Mouse (Mus musculus): ENCODE data around the gene Manf. TPM values are rescaled to one million over a fixed set of nuclear protein-coding genes. Genes with fewer than 3 reads are reported as not detected.

Gene Manf
- 179 and 192 TPM in 2 replicates for polyA plus RNA-seq (2015; fragmentation: Nextera tagmentation; extraction: Ambion mirVana)

- peak within 1 kb of the TSS; percentile 95 for H3K4me3 ChIP-seq (replicated peaks)
- under 1% methylated on average over 59 of the region's 59 CpGs for WGBS
- H3K36me3 ChIP-seq = peaks cover 49% of the 10 kb centered on the region
- peaks cover 50% of the 10 kb centered on the region for H3K4me1 ChIP-seq (replicated peaks)
- peak within 1 kb of the TSS; percentile 87 for H3K4me2 ChIP-seq (replicated peaks)
- peak; percentile 99 for ATAC-seq
- peak within 1 kb of the TSS; percentile 94 for H3K27ac ChIP-seq
- no peaks in the 10 kb centered on the region for H3K27me3 ChIP-seq
- H3K9me3 ChIP-seq = no peaks in the 10 kb centered on the region
- peak within 1 kb of the TSS; percentile 98 for H3K9ac ChIP-seq (replicated peaks)
Observed at GRCm38 (mm10) chr9:106891829-106892551, at the start of gene Manf. Gene Manf (minus strand): TSS chr9:106891979.

GRCm38 (mm10) chr9:106934998-106935397 is 43.2 kb upstream of the Manf start:
- Histone ChIP-seq H3K27me3 (no peaks in the 10 kb centered on the region), H3K4me2 (replicated peaks) (no peak overlapping the region), H3K4me3 (replicated peaks) (no peak overlapping the region), H3K36me3 (peaks cover 44% of the 10 kb centered on the region), H3K9me3 (no peaks in the 10 kb centered on the region), H3K27ac (no peak overlapping the region), H3K4me1 (replicated peaks) (no peaks in the 10 kb centered on the region), H3K9ac (replicated peaks) (no peak overlapping the region)
- no peak for ATAC-seq
- 95% methylated on average over 1 of the region's 1 CpGs for WGBS

- ATAC-seq = no peak
- Histone ChIP-seq H3K4me3 (replicated peaks) (no peak overlapping the region), H3K36me3 (peaks cover 15% of the 10 kb centered on the region), H3K27me3 (no peaks in the 10 kb centered on the region), H3K9ac (replicated peaks) (no peak overlapping the region), H3K4me2 (replicated peaks) (no peak overlapping the region), H3K9me3 (no peaks in the 10 kb centered on the region), H3K4me1 (replicated peaks) (no peaks in the 10 kb centered on the region), H3K27ac (no peak overlapping the region)
- WGBS = 91% methylated on average over 6 of the region's 6 CpGs
Observed at GRCm38 (mm10) chr9:106914878-106915277, 23.1 kb upstream of the Manf start.

- Histone ChIP-seq H3K27ac (no peak overlapping the region), H3K9me3 (no peaks in the 10 kb centered on the region), H3K4me1 (replicated peaks) (no peaks in the 10 kb centered on the region), H3K36me3 (peaks cover 21% of the 10 kb centered on the region), H3K4me3 (replicated peaks) (no peak overlapping the region), H3K9ac (replicated peaks) (no peak overlapping the region), H3K27me3 (no peaks in the 10 kb centered on the region), H3K4me2 (replicated peaks) (no peak overlapping the region)
- 25% methylated on average over 1 of the region's 1 CpGs for WGBS
- ATAC-seq = no peak
Observed at GRCm38 (mm10) chr9:106913759-106914158, 22.0 kb upstream of the Manf start.

- Histone ChIP-seq H3K9ac (replicated peaks) (no peak overlapping the region), H3K4me1 (replicated peaks) (no peaks in the 10 kb centered on the region), H3K4me2 (replicated peaks) (no peak overlapping the region), H3K9me3 (no peaks in the 10 kb centered on the region), H3K27ac (no peak overlapping the region), H3K27me3 (no peaks in the 10 kb centered on the region), H3K4me3 (replicated peaks) (no peak overlapping the region), H3K36me3 (peaks cover 35% of the 10 kb centered on the region)
- ATAC-seq = no peak
- WGBS = 89% methylated on average over 1 of the region's 1 CpGs
Observed at GRCm38 (mm10) chr9:106911624-106912023, 19.8 kb upstream of the Manf start.

- H3K9ac ChIP-seq (replicated peaks) = no peak overlapping the region
- no peak for ATAC-seq
- no peaks in the 10 kb centered on the region for H3K27me3 ChIP-seq
- H3K4me1 ChIP-seq (replicated peaks) = no peaks in the 10 kb centered on the region
- no peak overlapping the region for H3K4me3 ChIP-seq (replicated peaks)
- H3K27ac ChIP-seq = no peak overlapping the region
- WGBS = 60% methylated on average over 5 of the region's 5 CpGs
- peaks cover 38% of the 10 kb centered on the region for H3K36me3 ChIP-seq
- H3K9me3 ChIP-seq = no peaks in the 10 kb centered on the region
- H3K4me2 ChIP-seq (replicated peaks) = no peak overlapping the region
Observed at GRCm38 (mm10) chr9:106908715-106909114, 16.9 kb upstream of the Manf start.

GRCm38 (mm10) chr9:106908174-106908573 is 16.4 kb upstream of the Manf start:
- Histone ChIP-seq H3K9ac (replicated peaks) (no peak overlapping the region), H3K27ac (no peak overlapping the region), H3K4me3 (replicated peaks) (no peak overlapping the region), H3K9me3 (no peaks in the 10 kb centered on the region), H3K4me1 (replicated peaks) (no peaks in the 10 kb centered on the region), H3K4me2 (replicated peaks) (no peak overlapping the region), H3K36me3 (peaks cover 38% of the 10 kb centered on the region), H3K27me3 (no peaks in the 10 kb centered on the region)
- ATAC-seq = no peak
- WGBS = 80% methylated on average over 3 of the region's 3 CpGs

GRCm38 (mm10) chr9:106906597-106906996 is 14.8 kb upstream of the Manf start:
- no peaks in the 10 kb centered on the region for H3K27me3 ChIP-seq
- H3K9me3 ChIP-seq = no peaks in the 10 kb centered on the region
- no peak overlapping the region for H3K27ac ChIP-seq
- H3K9ac ChIP-seq (replicated peaks) = no peak overlapping the region
- H3K4me1 ChIP-seq (replicated peaks) = no peaks in the 10 kb centered on the region
- H3K4me2 ChIP-seq (replicated peaks) = no peak overlapping the region
- WGBS = 90% methylated on average over 8 of the region's 8 CpGs
- no peak overlapping the region for H3K4me3 ChIP-seq (replicated peaks)
- no peak for ATAC-seq
- peaks cover 38% of the 10 kb centered on the region for H3K36me3 ChIP-seq

GRCm38 (mm10) chr9:106903791-106904134 is 12.0 kb upstream of the Manf start:
- Histone ChIP-seq H3K9ac (replicated peaks) (no peak overlapping the region), H3K9me3 (no peaks in the 10 kb centered on the region), H3K27ac (no peak overlapping the region), H3K36me3 (peaks cover 50% of the 10 kb centered on the region), H3K4me1 (replicated peaks) (no peaks in the 10 kb centered on the region), H3K27me3 (no peaks in the 10 kb centered on the region), H3K4me2 (replicated peaks) (no peak overlapping the region), H3K4me3 (replicated peaks) (no peak overlapping the region)
- WGBS = 20% methylated on average over 1 of the region's 1 CpGs
- ATAC-seq = peak; percentile 55; the same call in 1 of the 2 replicates

- 74% methylated on average over 4 of the region's 4 CpGs for WGBS
- no peak for ATAC-seq
- peaks cover 54% of the 10 kb centered on the region for H3K36me3 ChIP-seq
Observed at GRCm38 (mm10) chr9:106903099-106903790, 11.5 kb upstream of the Manf start.

GRCm38 (mm10) chr9:106901596-106901995 is 9.8 kb upstream of the Manf start:
- Histone ChIP-seq H3K27me3 (no peaks in the 10 kb centered on the region), H3K4me2 (replicated peaks) (no peak overlapping the region), H3K4me1 (replicated peaks) (no peaks in the 10 kb centered on the region), H3K9me3 (no peaks in the 10 kb centered on the region), H3K9ac (replicated peaks) (no peak overlapping the region), H3K4me3 (replicated peaks) (no peak overlapping the region), H3K27ac (no peak overlapping the region), H3K36me3 (peaks cover 52% of the 10 kb centered on the region)
- WGBS = 95% methylated on average over 7 of the region's 7 CpGs
- ATAC-seq = no peak

More at GRCm38 (mm10) chr9:106903099-106903790, 11.5 kb upstream of the Manf start:
- no peak overlapping the region for H3K27ac ChIP-seq
- H3K4me1 ChIP-seq (replicated peaks) = no peaks in the 10 kb centered on the region
- H3K4me2 ChIP-seq (replicated peaks) = no peak overlapping the region
- no peaks in the 10 kb centered on the region for H3K27me3 ChIP-seq
- H3K9ac ChIP-seq (replicated peaks) = no peak overlapping the region
- no peaks in the 10 kb centered on the region for H3K9me3 ChIP-seq
- H3K4me3 ChIP-seq (replicated peaks) = no peak overlapping the region

- Histone ChIP-seq H3K36me3 (peaks cover 65% of the 10 kb centered on the region), H3K4me2 (replicated peaks) (no peak overlapping the region), H3K4me1 (replicated peaks) (no peaks in the 10 kb centered on the region), H3K27me3 (no peaks in the 10 kb centered on the region), H3K27ac (no peak overlapping the region), H3K4me3 (replicated peaks) (no peak overlapping the region), H3K9me3 (no peaks in the 10 kb centered on the region), H3K9ac (replicated peaks) (no peak overlapping the region)
- ATAC-seq = no peak
- 88% methylated on average over 1 of the region's 1 CpGs for WGBS
Observed at GRCm38 (mm10) chr9:106898901-106899300, 7.1 kb upstream of the Manf start.
